Mouse (Mus musculus): Measurements from ENCODE around the gene Prkar1b. TPM values are rescaled to one million over a fixed set of nuclear protein-coding genes. Genes with fewer than 3 reads are reported as not detected.

The Prkar1b gene
- polyA plus RNA-seq, 1 experiment from 2014 or later = 8.4 TPM

DNA sequence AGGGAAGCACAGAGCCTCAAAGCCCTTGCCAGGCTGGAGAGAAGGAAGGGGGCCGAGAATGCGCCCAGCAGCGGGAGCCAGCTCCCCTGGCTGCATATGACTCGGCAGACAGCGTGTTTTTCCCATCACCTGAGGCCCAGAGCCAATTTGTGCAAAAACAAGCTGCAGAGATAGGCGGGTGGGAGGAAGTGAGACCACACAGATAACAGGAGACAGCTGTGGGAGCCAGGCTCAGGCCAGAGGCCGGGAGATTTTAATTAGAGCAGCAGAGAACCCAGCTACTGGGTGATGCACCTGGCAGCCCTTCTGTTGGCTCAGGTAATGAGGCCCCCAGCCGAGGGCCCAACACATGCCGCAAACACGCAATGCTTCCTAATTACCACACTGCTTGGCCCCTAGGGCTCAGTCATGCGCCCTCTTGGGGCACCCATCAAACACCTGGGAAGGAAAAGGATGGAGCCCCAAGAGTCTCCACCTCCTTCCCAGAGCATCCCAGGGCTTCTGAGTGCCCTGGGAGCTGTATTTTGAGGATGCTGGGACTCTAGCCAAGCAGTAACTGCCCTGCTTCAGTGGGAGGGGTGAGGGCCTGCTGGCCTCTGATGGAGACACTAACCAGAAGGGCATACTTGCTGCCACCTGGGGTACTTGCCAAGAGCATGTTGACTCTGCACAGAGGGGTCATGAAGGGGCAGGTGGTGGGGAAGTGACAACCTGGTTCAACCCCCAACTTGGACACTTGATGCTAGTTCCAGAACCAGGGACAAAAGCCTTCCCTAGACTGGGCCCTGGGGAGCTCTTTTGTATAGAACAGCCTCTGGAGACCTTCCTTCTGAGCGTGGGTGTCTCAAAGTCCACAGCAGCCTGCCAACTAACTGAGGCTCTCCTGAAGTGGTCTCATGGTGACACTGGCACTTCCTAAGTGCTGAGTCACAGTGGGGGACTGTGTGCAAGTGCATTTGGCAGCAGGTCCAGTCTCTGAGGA is 50.5 kb downstream of the Prkar1b start:
- Histone ChIP-seq H3K27me3 (ENCODE audit: control insufficient read depth, insufficient read depth, low read length) (0 out of 2 replicates have a peak, but pooled peaks cover 4% of the 10 kb centered on the region), H3K4me1 (ENCODE audit: control insufficient read depth, insufficient read depth, low read length) (peaks cover 25% of the 10 kb centered on the region), H3K4me2 (ENCODE audit: low read depth, low read length) (no peak overlapping the region), H3K9me3 (replicated peaks; ENCODE audit: control insufficient read depth, low read length) (peaks cover 5% of the 10 kb centered on the region; the same call in 1 of the 2 replicates), H3K36me3 (ENCODE audit: control insufficient read depth, insufficient read depth) (no peaks in the 10 kb centered on the region), H3K4me3 (ENCODE audit: low read length) (no peak overlapping the region), H3K9ac (ENCODE audit: low read length) (no peak overlapping the region), H3K27ac (ENCODE audit: low read length) (peak overlapping the region; percentile 13)
- 21% methylated on average over 12 of the region's 12 CpGs for WGBS
- ATAC-seq (replicated peaks; ENCODE audit: extremely low read depth, insufficient read depth, low FRiP score) = peak; percentile 79

DNA sequence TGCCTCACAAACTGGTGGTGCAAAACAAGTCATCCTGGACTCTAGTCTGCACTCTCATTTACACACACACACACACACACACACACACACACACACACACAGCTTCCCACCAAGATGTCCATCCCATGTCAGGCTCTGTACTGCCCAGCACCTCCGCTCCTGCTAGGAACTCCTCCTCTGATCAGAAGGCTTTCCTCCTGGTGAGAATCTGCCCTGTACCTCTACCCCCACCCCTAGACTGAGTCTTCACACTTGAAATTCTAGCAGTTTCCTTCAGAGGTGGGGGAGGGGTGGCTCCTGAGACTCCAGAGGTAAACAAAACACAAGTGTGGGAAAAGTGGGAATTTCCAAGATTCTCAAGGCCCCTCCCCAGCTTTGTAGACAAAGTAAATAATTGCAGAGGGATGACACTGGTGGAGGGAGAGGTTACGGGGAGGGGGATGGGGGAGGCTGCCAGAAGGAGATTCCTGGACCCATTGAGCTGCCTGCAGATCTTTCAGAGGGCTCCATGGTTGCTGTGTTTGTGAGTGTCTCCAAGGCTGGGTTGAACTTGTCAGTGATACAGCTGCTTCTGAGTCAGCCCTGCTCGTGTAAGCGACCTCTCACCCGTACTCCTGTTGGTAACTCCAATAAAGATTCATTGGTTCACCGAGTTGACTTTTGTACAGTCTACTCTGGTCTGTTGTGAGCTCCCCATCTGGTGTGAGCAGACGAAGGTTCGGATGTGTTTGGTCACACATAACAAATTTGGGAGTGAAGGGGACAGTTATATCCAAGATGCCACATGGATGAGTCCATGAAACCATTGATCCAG is 54.3 kb downstream of the Prkar1b start:
- peaks cover 19% of the 10 kb centered on the region for H3K4me1 ChIP-seq (ENCODE audit: control insufficient read depth, insufficient read depth, low read length)
- no peak overlapping the region for H3K4me3 ChIP-seq (ENCODE audit: low read length)
- no peak for ATAC-seq (replicated peaks; ENCODE audit: extremely low read depth, insufficient read depth, low FRiP score)
- peaks cover 5% of the 10 kb centered on the region; the same call in 1 of the 2 replicates for H3K9me3 ChIP-seq (replicated peaks; ENCODE audit: control insufficient read depth, low read length)
- no peaks in the 10 kb centered on the region for H3K36me3 ChIP-seq (ENCODE audit: control insufficient read depth, insufficient read depth)
- no peak overlapping the region for H3K27ac ChIP-seq (ENCODE audit: low read length)
- no peak overlapping the region for H3K4me2 ChIP-seq (ENCODE audit: low read depth, low read length)
- 80% methylated on average over 8 of the region's 8 CpGs for WGBS
- no peaks in the 10 kb centered on the region for H3K27me3 ChIP-seq (ENCODE audit: control insufficient read depth, insufficient read depth, low read length)
- no peak overlapping the region for H3K9ac ChIP-seq (ENCODE audit: low read length)

DNA sequence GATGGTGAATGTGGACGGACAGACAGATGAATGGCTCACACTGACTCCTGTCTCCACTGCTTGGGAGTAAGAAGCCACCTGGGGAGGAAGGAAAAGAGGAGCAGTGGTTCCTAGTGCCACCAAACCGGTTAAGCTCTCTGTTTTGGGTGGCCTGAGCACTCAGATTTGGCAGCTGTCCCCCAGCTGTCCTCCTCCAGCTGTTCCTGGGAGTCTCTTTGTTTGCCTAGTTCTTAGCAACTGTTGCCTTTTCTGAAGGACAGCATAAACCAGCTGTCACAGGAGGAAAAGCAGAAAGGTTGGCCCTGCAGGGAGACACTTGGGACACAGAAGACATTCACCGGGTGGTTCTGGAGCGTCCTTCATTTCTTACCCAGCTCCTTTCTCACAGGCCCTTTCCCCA is 56.3 kb downstream of the Prkar1b start:
- 52% methylated on average over 4 of the region's 4 CpGs for WGBS
- no peak for ATAC-seq (replicated peaks; ENCODE audit: extremely low read depth, insufficient read depth, low FRiP score)
- no peaks in the 10 kb centered on the region for H3K36me3 ChIP-seq (ENCODE audit: control insufficient read depth, insufficient read depth)

DNA sequence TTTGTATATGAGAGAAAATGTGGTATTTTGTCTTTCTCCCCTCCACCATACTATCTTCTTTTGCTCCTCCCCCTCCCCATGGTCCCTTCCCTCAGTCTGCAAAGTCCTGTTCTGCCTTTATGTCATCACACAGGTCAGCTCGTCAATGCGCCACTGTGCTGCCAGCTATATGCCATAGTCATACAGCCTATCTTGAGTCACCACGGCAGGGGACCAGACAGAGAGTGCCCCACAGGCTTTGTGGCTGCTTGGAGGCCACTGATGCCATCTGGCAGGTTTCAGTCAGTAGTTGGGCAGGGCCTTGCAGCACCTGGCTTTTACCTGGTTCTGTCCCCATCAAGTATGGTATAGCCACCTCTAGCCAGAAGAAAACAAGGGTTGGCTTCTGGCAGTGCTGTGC is 58.1 kb downstream of the Prkar1b start:
- Histone ChIP-seq H3K4me3 (ENCODE audit: low read length) (no peak overlapping the region), H3K36me3 (ENCODE audit: control insufficient read depth, insufficient read depth) (no peaks in the 10 kb centered on the region), H3K9ac (ENCODE audit: low read length) (no peak overlapping the region), H3K27me3 (ENCODE audit: control insufficient read depth, insufficient read depth, low read length) (no peaks in the 10 kb centered on the region), H3K27ac (ENCODE audit: low read length) (no peak overlapping the region), H3K4me2 (ENCODE audit: low read depth, low read length) (no peak overlapping the region), H3K9me3 (replicated peaks; ENCODE audit: control insufficient read depth, low read length) (peaks cover 2% of the 10 kb centered on the region; the same call in 1 of the 2 replicates), H3K4me1 (ENCODE audit: control insufficient read depth, insufficient read depth, low read length) (peaks cover 5% of the 10 kb centered on the region)
- no peak for ATAC-seq (replicated peaks; ENCODE audit: extremely low read depth, insufficient read depth, low FRiP score)
- 83% methylated on average over 3 of the region's 3 CpGs for WGBS

More for the DNA sequence above, 56.3 kb downstream of the Prkar1b start:
- Histone ChIP-seq H3K27me3 (ENCODE audit: control insufficient read depth, insufficient read depth, low read length) (no peaks in the 10 kb centered on the region), H3K9ac (ENCODE audit: low read length) (no peak overlapping the region), H3K4me3 (ENCODE audit: low read length) (no peak overlapping the region), H3K27ac (ENCODE audit: low read length) (no peak overlapping the region), H3K9me3 (replicated peaks; ENCODE audit: control insufficient read depth, low read length) (peaks cover 5% of the 10 kb centered on the region; the same call in 1 of the 2 replicates), H3K4me1 (ENCODE audit: control insufficient read depth, insufficient read depth, low read length) (peaks cover 1% of the 10 kb centered on the region), H3K4me2 (ENCODE audit: low read depth, low read length) (no peak overlapping the region)

DNA sequence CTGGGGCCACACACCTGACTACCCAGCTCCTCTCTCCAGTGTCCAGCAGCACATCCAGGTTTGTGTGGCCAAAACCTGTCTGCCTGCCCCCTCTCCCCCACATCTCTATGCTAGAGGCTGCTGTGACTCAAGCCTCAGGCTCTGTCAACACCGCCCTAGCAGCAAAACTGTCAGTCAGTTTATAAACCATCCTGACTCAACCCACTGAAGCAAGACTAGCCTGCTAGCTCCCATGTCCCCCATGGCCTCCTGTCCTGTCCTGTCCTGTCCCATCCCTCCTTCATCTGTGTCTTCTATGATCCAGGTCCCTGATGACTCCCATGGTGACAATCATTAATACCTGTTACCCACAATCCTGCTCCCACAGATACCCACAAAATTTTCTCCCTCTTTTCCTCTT is 59.6 kb downstream of the Prkar1b start:
- Histone ChIP-seq H3K4me1 (ENCODE audit: control insufficient read depth, insufficient read depth, low read length) (peaks cover 5% of the 10 kb centered on the region), H3K4me3 (ENCODE audit: low read length) (no peak overlapping the region), H3K27me3 (ENCODE audit: control insufficient read depth, insufficient read depth, low read length) (no peaks in the 10 kb centered on the region), H3K36me3 (ENCODE audit: control insufficient read depth, insufficient read depth) (no peaks in the 10 kb centered on the region), H3K4me2 (ENCODE audit: low read depth, low read length) (no peak overlapping the region), H3K9ac (ENCODE audit: low read length) (no peak overlapping the region), H3K27ac (ENCODE audit: low read length) (no peak overlapping the region), H3K9me3 (replicated peaks; ENCODE audit: control insufficient read depth, low read length) (no peaks in the 10 kb centered on the region; the same call in 1 of the 2 replicates)
- 65% methylated on average over 1 of the region's 1 CpGs for WGBS
- ATAC-seq (replicated peaks; ENCODE audit: extremely low read depth, insufficient read depth, low FRiP score) = no peak

DNA sequence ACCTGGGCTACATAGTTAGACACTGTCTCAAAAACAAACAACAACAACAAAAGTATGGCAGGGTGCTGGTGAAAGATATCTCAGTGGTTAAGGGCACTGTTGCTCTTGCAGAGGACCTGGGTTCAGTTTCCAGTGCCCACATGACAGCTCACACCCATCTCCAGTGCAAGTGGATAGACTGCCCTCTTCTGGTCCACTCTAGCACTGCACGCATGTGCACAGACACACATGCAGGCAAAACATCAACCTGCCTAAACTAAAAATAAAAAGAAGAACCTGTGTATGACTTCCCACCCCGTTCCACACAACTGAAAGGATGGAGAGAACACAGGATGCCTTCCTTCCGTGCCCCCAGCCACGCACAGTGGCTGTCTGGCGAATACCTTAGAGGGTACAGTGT is 61.6 kb downstream of the Prkar1b start:
- Histone ChIP-seq H3K27me3 (ENCODE audit: control insufficient read depth, insufficient read depth, low read length) (no peaks in the 10 kb centered on the region), H3K9me3 (replicated peaks; ENCODE audit: control insufficient read depth, low read length) (no peaks in the 10 kb centered on the region; the same call in 1 of the 2 replicates), H3K4me2 (ENCODE audit: low read depth, low read length) (no peak overlapping the region), H3K4me3 (ENCODE audit: low read length) (no peak overlapping the region), H3K27ac (ENCODE audit: low read length) (no peak overlapping the region), H3K4me1 (ENCODE audit: control insufficient read depth, insufficient read depth, low read length) (peaks cover 22% of the 10 kb centered on the region), H3K36me3 (ENCODE audit: control insufficient read depth, insufficient read depth) (no peaks in the 10 kb centered on the region), H3K9ac (ENCODE audit: low read length) (no peak overlapping the region)
- ATAC-seq (replicated peaks; ENCODE audit: extremely low read depth, insufficient read depth, low FRiP score) = no peak
- WGBS = 89% methylated on average over 5 of the region's 5 CpGs

DNA sequence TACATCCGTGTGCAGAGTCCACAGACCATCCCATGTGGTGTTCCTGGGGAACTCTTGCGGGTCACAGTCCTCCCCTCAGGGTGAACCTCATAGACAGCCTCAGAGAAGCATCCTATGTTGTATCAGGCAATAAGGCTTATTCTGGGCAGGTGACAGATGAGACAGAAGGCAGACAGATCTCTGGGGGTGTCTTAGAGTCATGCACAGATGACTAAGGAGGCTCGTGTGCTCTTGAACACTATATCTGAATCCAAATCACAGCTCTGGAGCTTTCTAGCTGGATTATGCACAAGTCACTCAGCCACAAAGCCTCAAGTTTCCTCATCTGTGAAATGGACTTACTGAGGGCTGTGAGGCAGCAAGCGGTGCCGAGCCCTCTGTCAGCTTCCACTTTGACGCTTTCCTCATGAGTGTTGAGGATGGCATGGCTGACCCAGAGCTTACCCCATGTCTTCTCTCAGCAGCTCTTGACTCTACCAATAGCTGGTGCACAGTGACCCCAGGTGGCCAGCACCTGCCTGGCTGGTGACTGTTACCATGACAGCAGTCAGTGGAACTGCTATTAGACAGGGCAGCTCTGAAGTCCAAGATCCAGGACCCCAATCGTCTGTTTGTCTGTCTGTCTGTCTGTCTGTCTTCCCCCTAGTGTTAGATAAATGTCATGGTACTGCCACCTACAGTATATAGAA is 64.8 kb downstream of the Prkar1b start:
- H3K4me3 ChIP-seq (ENCODE audit: low read length) = no peak overlapping the region
- peaks cover 40% of the 10 kb centered on the region for H3K4me1 ChIP-seq (ENCODE audit: control insufficient read depth, insufficient read depth, low read length)
- peak; percentile 50; the same call in 1 of the 2 replicates for ATAC-seq (replicated peaks; ENCODE audit: extremely low read depth, insufficient read depth, low FRiP score)
- no peaks in the 10 kb centered on the region for H3K36me3 ChIP-seq (ENCODE audit: control insufficient read depth, insufficient read depth)
- 52% methylated on average over 7 of the region's 7 CpGs for WGBS
- no peak overlapping the region for H3K9ac ChIP-seq (ENCODE audit: low read length)
- no peak overlapping the region for H3K4me2 ChIP-seq (ENCODE audit: low read depth, low read length)
- H3K9me3 ChIP-seq (replicated peaks; ENCODE audit: control insufficient read depth, low read length) = no peaks in the 10 kb centered on the region; the same call in 1 of the 2 replicates
- H3K27ac ChIP-seq (ENCODE audit: low read length) = peak overlapping the region; percentile 25; the same call in 1 of the 2 replicates
- no peaks in the 10 kb centered on the region for H3K27me3 ChIP-seq (ENCODE audit: control insufficient read depth, insufficient read depth, low read length)

DNA sequence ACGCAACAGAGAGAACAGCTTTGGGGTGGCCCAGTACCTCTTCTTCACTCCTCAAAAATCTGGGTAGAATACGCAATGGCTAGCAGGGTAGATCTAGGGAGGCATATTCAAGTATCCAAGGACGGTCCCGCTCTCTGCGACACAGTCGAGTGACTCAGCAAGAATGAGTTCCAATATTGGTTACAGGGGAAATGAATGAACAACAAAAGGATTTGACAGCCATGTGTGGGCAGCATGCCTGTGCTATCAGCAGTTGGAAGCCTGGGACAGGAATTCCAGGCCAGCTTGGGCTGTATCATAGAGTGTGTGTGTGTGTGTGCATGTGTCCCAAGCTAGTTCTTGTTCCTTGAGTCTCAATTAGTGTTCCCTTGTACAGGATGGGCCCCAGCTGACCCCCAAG is 65.5 kb downstream of the Prkar1b start:
- Histone ChIP-seq H3K4me1 (ENCODE audit: control insufficient read depth, insufficient read depth, low read length) (peaks cover 40% of the 10 kb centered on the region), H3K27ac (ENCODE audit: low read length) (peak overlapping the region; percentile 30)
- ATAC-seq (replicated peaks; ENCODE audit: extremely low read depth, insufficient read depth, low FRiP score) = peak; percentile 77

More for the DNA sequence above, 65.5 kb downstream of the Prkar1b start:
- 42% methylated on average over 6 of the region's 6 CpGs for WGBS
- Histone ChIP-seq H3K27me3 (ENCODE audit: control insufficient read depth, insufficient read depth, low read length) (no peaks in the 10 kb centered on the region), H3K9me3 (replicated peaks; ENCODE audit: control insufficient read depth, low read length) (no peaks in the 10 kb centered on the region; the same call in 1 of the 2 replicates), H3K9ac (ENCODE audit: low read length) (no peak overlapping the region), H3K36me3 (ENCODE audit: control insufficient read depth, insufficient read depth) (no peaks in the 10 kb centered on the region), H3K4me3 (ENCODE audit: low read length) (no peak overlapping the region), H3K4me2 (ENCODE audit: low read depth, low read length) (no peak overlapping the region)
